Mouse (Mus musculus): ENCODE measurements around the gene Pradc1. TPM values are rescaled to one million over a fixed set of nuclear protein-coding genes. Genes with fewer than 3 reads are reported as not detected.

The Pradc1 gene
- polyA plus RNA-seq, 2 experiments, result 27.6 to 29.6 TPM

- Histone ChIP-seq H3K4me3 (replicated peaks; ENCODE audit: low read length) (no peak overlapping the region), H3K4me1 (ENCODE audit: control insufficient read depth, insufficient read depth, low read length) (peaks cover 7% of the 10 kb centered on the region; the same call in 1 of the 2 replicates), H3K27ac (replicated peaks; ENCODE audit: low read depth, low read length) (no peak overlapping the region), H3K9me3 (ENCODE audit: control insufficient read depth, low read length) (no peaks in the 10 kb centered on the region), H3K9ac (ENCODE audit: low read depth, low read length, severe bottlenecking) (no peak overlapping the region), H3K36me3 (ENCODE audit: control insufficient read depth, insufficient read depth, low read length) (peaks cover 31% of the 10 kb centered on the region), H3K4me2 (replicated peaks; ENCODE audit: low read depth, low read length, severe bottlenecking) (no peak overlapping the region), H3K27me3 (ENCODE audit: control insufficient read depth, insufficient read depth, low read length) (no peaks in the 10 kb centered on the region)
- 92% methylated on average over 1 of the region's 1 CpGs for WGBS
- ATAC-seq (ENCODE audit: low FRiP score, low read depth), result no peak
- TF ChIP-seq POLR2A (IDR thresholded peaks at IDR 0.05; ENCODE audit: borderline replicate concordance, extremely low read depth, insufficient read depth, insufficient read length), result no peak
- DNase-seq (ENCODE audit: low spot score), result no peak
These were observed 15.6 kb downstream of the Pradc1 start for GRCm38 (mm10) chr6:85436204-85436603.

GRCm38 (mm10) chr6:85433865-85434264 lies 17.9 kb downstream of the Pradc1 start:
- Histone ChIP-seq H3K4me1 (ENCODE audit: control insufficient read depth, insufficient read depth, low read length) (peaks cover 7% of the 10 kb centered on the region; the same call in 1 of the 2 replicates), H3K4me3 (replicated peaks; ENCODE audit: low read length) (no peak overlapping the region), H3K4me2 (replicated peaks; ENCODE audit: low read depth, low read length, severe bottlenecking) (no peak overlapping the region), H3K36me3 (ENCODE audit: control insufficient read depth, insufficient read depth, low read length) (peaks cover 9% of the 10 kb centered on the region), H3K27me3 (ENCODE audit: control insufficient read depth, insufficient read depth, low read length) (no peaks in the 10 kb centered on the region), H3K9me3 (ENCODE audit: control insufficient read depth, low read length) (no peaks in the 10 kb centered on the region), H3K9ac (ENCODE audit: low read depth, low read length, severe bottlenecking) (no peak overlapping the region), H3K27ac (replicated peaks; ENCODE audit: low read depth, low read length) (no peak overlapping the region)
- TF ChIP-seq POLR2A (IDR thresholded peaks at IDR 0.05; ENCODE audit: borderline replicate concordance, extremely low read depth, insufficient read depth, insufficient read length), result no peak
- WGBS, result 78% methylated on average over 5 of the region's 5 CpGs
- DNase-seq (ENCODE audit: low spot score), result no peak
- no peak for ATAC-seq (ENCODE audit: low FRiP score, low read depth)

DNA sequence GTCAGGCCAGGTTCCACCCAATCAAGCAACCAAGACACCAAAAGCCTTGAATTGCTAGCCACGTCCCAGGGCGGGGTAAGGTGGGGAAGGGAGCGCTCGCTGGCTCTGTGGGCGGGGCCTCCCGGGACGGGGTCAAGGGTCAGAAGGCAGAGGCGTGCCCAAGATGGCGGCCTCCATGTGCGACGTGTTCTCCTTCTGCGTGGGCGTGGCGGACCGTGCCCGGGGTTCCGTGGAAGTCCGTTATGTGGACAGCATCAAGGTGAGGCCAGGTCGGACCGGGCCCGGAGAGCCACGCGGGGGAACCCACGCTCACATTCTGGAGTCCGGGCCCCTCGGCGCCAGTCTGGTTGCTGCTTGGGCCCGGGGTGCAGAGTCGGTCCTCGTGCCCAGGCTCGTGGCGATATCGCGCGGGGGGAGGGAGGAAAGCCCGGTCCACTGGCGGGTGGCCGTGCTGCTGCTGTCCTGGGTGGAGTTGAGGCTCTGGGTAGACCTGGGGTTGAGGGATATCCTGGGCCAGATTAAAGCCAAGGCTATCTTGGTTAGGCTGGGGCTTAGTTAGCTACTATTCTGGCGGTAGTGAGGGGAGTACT lies 19.8 kb downstream of the Pradc1 start, which contains the start of gene Smyd5:
Smyd5 (plus strand) TSS at position 148 of the 590 bp plus-strand sequence.
- peak; percentile 74 for DNase-seq (ENCODE audit: low spot score)
- peaks cover 7% of the 10 kb centered on the region; the same call in 1 of the 2 replicates for H3K4me1 ChIP-seq (ENCODE audit: control insufficient read depth, insufficient read depth, low read length)
- H3K9me3 ChIP-seq (ENCODE audit: control insufficient read depth, low read length), result no peaks in the 10 kb centered on the region
- peak within 1 kb of the TSS; percentile 84 for H3K9ac ChIP-seq (ENCODE audit: low read depth, low read length, severe bottlenecking)
- H3K27ac ChIP-seq (replicated peaks; ENCODE audit: low read depth, low read length), result 0 out of 2 replicates have a peak within 1 kb of the TSS, but pooled peaks have one; percentile 41
- 1% methylated on average over 39 of the region's 39 CpGs for WGBS
- peak; percentile 89 for ATAC-seq (ENCODE audit: low FRiP score, low read depth)
- H3K27me3 ChIP-seq (ENCODE audit: control insufficient read depth, insufficient read depth, low read length), result no peaks in the 10 kb centered on the region
- no peak for TF ChIP-seq POLR2A (IDR thresholded peaks at IDR 0.05; ENCODE audit: borderline replicate concordance, extremely low read depth, insufficient read depth, insufficient read length)
- H3K36me3 ChIP-seq (ENCODE audit: control insufficient read depth, insufficient read depth, low read length), result no peaks in the 10 kb centered on the region
- H3K4me3 ChIP-seq (replicated peaks; ENCODE audit: low read length), result peak within 1 kb of the TSS; percentile 83
- H3K4me2 ChIP-seq (replicated peaks; ENCODE audit: low read depth, low read length, severe bottlenecking), result peak within 1 kb of the TSS; percentile 62

- H3K4me2 ChIP-seq (replicated peaks; ENCODE audit: low read depth, low read length, severe bottlenecking), result peak overlapping the region; percentile 62
- no peaks in the 10 kb centered on the region for H3K27me3 ChIP-seq (ENCODE audit: control insufficient read depth, insufficient read depth, low read length)
- ATAC-seq (ENCODE audit: low FRiP score, low read depth) (peak; percentile 25), DNase-seq (ENCODE audit: low spot score) (no peak)
- peak overlapping the region; percentile 83 for H3K4me3 ChIP-seq (replicated peaks; ENCODE audit: low read length)
- 0 out of 2 replicates have a peak overlapping the region, but pooled peaks have one; percentile 41 for H3K27ac ChIP-seq (replicated peaks; ENCODE audit: low read depth, low read length)
- peaks cover 7% of the 10 kb centered on the region; the same call in 1 of the 2 replicates for H3K4me1 ChIP-seq (ENCODE audit: control insufficient read depth, insufficient read depth, low read length)
- no peaks in the 10 kb centered on the region for H3K36me3 ChIP-seq (ENCODE audit: control insufficient read depth, insufficient read depth, low read length)
- no peaks in the 10 kb centered on the region for H3K9me3 ChIP-seq (ENCODE audit: control insufficient read depth, low read length)
- WGBS, result 49% methylated on average over 8 of the region's 8 CpGs
- TF ChIP-seq POLR2A (IDR thresholded peaks at IDR 0.05; ENCODE audit: borderline replicate concordance, extremely low read depth, insufficient read depth, insufficient read length), result no peak
- peak overlapping the region; percentile 84 for H3K9ac ChIP-seq (ENCODE audit: low read depth, low read length, severe bottlenecking)
These were observed 20.4 kb downstream of the Pradc1 start for GRCm38 (mm10) chr6:85431274-85431841.

- no peak for TF ChIP-seq POLR2A (IDR thresholded peaks at IDR 0.05; ENCODE audit: borderline replicate concordance, extremely low read depth, insufficient read depth, insufficient read length)
- WGBS, result 9% methylated on average over 27 of the region's 28 CpGs
- Histone ChIP-seq H3K9me3 (ENCODE audit: control insufficient read depth, low read length) (no peaks in the 10 kb centered on the region), H3K4me1 (ENCODE audit: control insufficient read depth, insufficient read depth, low read length) (no peaks in the 10 kb centered on the region), H3K4me3 (replicated peaks; ENCODE audit: low read length) (no peak within 1 kb of the TSS), H3K27ac (replicated peaks; ENCODE audit: low read depth, low read length) (no peak within 1 kb of the TSS), H3K4me2 (replicated peaks; ENCODE audit: low read depth, low read length, severe bottlenecking) (no peak within 1 kb of the TSS), H3K36me3 (ENCODE audit: control insufficient read depth, insufficient read depth, low read length) (no peaks in the 10 kb centered on the region), H3K9ac (ENCODE audit: low read depth, low read length, severe bottlenecking) (peak within 1 kb of the TSS; percentile 31), H3K27me3 (ENCODE audit: control insufficient read depth, insufficient read depth, low read length) (peaks cover 9% of the 10 kb centered on the region)
- ATAC-seq (ENCODE audit: low FRiP score, low read depth) (no peak), DNase-seq (ENCODE audit: low spot score) (no peak)
These were observed 27.9 kb downstream of the Pradc1 start, which contains the start of gene Noto for GRCm38 (mm10) chr6:85423836-85424379. Gene Noto, plus strand, starts transcription at chr6:85423886.
